Mouse (Mus musculus) adrenal gland, adult 8-10 months (tissue): ENCODE results near the gene Dhcr24. TPM values are rescaled to one million over a fixed set of nuclear protein-coding genes. Genes with fewer than 3 reads are reported as not detected.

Experiments
- total RNA-seq, 4 experiments: library from RNA; stranded (reverse); gene quantifications; 2 replicates each; pipeline ENCODE4 v1.2.4; 2022

Gene Dhcr24
- total RNA-seq, 4 experiments from 2014 or later, result 77.6 to 360 (median 221) TPM

Other genes with a start within 250 kb of the Dhcr24 start
- 10 to 100 TPM; 37.1 to 55.0 (median 45.8) TPM for gene Usp24, start 244.8 kb upstream of the Dhcr24 start, total RNA-seq
- gene Pcsk9, start 96.7 kb upstream of the Dhcr24 start, total RNA-seq, result under 1 TPM in 1 of 4 experiments, not detected in 3; 0.17 TPM
- under 1 TPM in 1 of 4 experiments, not detected in 3; 0.45 TPM for gene Bsnd, start 68.8 kb upstream of the Dhcr24 start, total RNA-seq
- not detected for gene Lexm, start 56.2 kb downstream of the Dhcr24 start, total RNA-seq
- gene Ttc22, start 61.4 kb downstream of the Dhcr24 start, total RNA-seq, result under 1 TPM in 1 of 4 experiments, not detected in 3; 0.10 TPM
- 1 to 10 TPM; 5.7 to 9.5 (median 8.5) TPM for gene Pars2, start 90.0 kb downstream of the Dhcr24 start, total RNA-seq
- 10 to 100 TPM; 24.6 to 40.1 (median 29.1) TPM for gene Ttc4, start 117.9 kb downstream of the Dhcr24 start, total RNA-seq
- gene Mroh7, start 169.9 kb downstream of the Dhcr24 start, total RNA-seq, result 1 to 10 TPM; 1.0 to 5.1 (median 3.2) TPM
- gene Fam151a, start 172.9 kb downstream of the Dhcr24 start, total RNA-seq, result under 1 TPM in 1 of 4 experiments, not detected in 3; 0.17 TPM
- gene Acot11, start 244.0 kb downstream of the Dhcr24 start, total RNA-seq, result 10 to 100 TPM in 3 of 4 experiments, 1 to 10 TPM in 1; 7.7 to 65.3 (median 27.8) TPM